Mouse (Mus musculus) retina, embryonic 14.5 days (tissue): ENCODE results near the gene Dnm3.

Experiments
- DNase-seq: peaks from one replicate; pipeline ENCODE4 v3.0.0-alpha.2; 2015; ENCODE audit warnings: low spot score

The Dnm3 gene

DNA sequence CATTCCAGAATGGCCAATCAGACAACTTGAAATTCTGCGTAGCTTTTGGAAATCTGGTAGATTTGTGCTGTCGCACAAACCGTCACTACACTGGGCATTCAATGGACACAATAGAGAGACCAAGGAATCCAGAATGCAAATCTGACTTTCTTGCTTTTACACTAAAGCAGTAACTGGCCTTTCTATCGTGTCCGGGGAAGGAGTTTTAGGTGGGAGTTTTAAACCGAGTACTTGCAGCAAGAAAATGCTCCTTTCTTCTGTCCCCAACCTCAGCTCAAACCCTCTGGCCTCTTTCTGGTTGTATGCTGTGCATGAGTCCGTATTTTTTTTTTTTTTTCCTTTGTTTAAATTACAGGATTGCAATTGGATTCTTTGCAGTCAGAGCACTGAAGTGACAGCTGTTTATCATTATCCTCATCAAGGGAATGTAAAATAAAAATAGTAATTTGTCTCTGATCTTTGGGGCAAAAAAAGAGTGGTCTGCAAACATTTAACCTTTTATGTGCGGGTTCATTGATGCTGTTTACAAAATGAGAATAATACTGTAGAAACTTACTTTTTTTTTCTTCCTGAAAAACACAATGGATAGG is 454.1 kb downstream of the Dnm3 start:
- no peak for DNase-seq

DNA sequence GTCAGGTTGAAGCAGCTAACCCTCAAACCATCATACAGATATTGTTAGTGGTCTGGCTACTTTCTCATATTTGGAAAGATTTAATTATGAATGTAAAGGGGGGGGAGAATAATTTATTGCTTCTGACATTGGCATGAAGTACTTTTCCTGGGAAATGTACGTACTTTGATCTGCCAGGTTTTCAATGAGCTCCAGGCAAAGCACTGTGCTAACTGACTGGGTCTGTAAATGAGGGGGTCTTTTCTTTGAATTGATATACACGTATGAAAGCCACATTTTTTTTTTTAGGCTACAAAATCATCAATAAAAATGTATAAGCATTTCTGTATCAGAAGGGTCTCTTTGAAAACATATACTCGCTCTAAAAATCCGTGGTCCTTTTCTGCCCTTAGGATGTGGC is 457.1 kb downstream of the Dnm3 start:
- no peak for DNase-seq

DNA sequence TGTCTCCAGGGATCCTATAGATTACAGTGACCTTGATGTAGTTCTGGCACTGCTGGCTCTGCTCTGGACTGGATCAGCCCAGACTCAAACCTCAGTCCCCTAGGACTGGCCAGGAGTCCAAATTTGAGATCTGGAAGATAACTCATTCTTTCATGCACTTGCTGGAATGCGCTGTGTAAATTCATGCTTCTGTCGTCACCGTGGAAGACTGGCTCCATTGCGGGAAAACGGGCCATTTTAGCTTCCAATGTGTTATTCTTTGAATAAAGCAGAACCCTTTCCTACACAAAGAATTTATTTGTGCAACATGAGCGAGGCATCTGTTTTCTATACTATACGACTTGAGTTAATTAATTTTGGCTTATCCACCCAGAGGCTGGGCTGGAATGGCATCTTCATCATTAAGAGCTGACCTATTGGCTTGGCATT is 457.5 kb downstream of the Dnm3 start:
- DNase-seq, result no peak

DNA sequence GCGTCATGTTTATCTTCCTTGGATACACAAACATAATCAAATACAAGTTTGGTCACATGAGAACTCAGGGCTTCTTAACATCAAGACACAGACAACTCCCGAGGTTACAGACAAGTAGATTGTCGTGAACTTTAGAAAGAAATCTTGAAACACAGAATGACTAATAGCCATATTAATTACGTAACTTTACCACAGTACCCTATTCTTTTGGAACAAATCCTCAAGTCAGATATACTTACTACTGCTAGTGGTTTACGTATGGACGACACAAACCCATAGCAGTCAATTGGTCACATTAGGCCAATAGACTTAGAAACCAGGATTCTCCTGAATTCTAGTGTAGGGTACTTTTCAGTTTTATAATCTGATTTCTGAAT is 459.2 kb downstream of the Dnm3 start:
- DNase-seq, result no peak

DNA sequence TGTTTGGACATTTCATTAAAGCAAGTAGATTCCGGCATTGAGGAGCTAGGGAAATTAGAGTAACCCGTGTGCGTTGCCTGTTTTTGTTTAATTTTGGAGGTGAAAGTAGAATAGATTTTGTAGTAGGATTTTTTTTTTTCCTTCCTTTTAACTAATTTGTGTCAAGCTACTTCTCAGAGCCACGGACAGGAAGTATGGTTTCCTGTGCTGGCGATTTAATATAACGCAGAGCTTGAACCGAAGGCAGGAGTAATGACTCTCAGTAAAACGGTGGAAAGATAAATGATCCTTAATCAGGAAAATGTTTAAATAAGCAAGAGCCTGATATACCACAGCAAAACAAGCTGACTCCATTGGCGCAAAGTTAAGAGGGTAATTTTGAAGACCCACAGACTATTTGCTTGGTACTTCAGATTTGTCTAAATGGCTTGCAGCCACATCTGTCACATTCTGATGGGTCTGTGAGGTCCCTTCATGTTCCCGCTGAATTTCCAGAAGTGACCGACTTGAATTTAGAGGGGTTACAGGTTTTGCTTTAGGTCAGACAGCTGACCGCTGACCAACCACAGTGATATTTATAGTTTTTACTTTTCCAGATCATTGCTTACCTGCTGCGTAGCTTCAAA is 459.7 kb downstream of the Dnm3 start:
- DNase-seq, result no peak

DNA sequence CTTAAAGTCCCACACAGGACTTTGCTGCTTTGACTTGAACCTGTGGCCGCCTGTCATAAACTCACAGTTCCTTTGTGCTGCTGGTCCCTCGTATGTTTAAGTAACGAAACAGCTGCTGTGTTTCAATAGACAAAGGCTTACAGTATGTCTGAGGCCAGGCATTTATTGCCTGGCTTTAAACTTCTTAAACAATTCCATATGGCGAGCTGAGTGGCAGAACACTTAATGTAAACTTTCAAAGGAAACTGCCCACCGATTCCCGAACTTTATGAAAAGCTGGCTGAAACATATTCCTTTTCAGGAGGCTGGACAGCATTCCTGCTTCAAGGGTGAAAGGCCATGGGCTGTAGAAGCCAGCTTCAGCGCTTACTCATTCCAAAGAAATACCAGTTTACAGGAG is 460.9 kb downstream of the Dnm3 start:
- no peak for DNase-seq

DNA sequence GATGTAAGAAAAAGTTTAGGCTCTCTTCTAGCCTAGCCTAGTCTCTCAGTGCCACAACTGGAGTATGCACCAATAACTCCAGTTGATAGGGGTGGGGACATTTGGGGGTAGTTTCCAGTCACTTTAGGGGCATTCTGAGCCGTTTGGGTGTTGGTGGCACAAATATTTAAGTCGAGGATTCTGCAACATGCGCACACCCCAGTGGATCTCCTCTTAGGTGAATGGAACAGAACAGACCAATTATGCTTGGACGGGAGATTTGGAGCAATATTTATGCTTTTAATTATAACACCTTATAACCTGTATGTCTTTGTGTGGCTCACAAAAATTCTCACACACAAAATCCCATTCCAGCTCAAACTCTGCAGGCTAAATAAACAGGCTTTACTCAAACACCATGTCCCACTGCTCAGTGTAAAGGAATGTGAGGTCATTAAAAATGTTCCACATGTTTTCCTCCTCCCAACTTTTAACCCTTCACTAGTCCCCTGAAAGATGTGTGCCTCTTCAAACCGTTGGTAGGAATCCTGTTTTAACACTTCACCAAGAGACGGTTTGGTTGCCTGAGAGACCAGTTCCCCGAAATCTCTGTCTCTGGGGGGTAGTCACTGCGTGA is 462.5 kb downstream of the Dnm3 start:
- DNase-seq, result no peak

DNA sequence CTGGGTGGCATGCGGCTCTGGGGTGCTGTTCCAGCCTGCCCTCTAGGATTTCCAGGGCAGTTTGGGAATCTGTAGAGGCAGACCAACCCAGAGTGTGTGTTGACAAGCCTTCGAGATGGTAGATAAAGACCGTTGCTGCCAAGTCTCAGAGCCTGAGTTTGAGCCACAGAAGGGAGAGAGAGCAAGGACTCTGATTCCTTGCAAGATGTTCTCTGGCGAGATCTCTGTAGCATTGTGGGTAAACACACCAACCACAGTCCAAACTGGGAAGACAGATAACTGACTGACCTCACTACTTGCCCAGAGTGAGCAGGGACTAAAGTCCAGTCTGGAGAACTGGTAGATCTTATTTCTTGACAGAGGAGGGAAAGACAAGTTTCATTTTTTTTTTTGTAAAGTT is 464.3 kb downstream of the Dnm3 start:
- DNase-seq, result no peak

DNA sequence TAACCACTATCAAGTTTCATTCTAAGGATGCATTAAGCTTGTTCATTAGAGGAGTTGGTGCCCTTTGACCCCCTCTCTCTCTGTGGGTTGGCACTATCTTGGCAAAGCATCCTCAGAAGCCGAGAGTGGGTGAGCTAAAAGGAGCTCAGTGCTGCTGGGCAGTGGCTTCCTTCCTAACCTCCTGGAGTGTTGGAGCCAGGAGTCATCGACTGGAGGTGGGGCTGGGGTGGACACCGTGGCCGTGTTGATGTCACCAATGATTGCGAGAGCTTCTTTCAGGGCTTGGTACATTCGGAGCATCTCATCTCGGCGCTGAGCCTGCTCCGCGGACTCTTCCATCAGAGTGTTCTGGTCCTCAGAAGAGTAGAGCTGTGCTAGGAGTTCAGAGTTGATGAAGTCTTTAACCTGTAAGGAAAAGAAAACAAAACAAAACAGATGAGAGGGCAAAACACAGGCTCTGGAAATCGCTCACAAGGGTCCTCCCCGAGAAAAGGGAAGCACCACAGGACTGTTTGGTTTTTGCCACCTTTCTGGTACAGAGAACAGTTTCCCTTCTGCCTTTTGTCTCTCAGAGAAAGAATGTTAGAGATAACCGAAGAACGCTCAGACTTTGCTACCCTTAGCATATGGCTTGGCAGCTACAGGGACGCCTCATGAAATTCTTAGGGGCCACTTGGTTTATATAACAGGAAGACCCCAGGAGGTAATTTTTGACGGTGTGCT is 466.1 kb downstream of the Dnm3 start:
- no peak for DNase-seq

DNA sequence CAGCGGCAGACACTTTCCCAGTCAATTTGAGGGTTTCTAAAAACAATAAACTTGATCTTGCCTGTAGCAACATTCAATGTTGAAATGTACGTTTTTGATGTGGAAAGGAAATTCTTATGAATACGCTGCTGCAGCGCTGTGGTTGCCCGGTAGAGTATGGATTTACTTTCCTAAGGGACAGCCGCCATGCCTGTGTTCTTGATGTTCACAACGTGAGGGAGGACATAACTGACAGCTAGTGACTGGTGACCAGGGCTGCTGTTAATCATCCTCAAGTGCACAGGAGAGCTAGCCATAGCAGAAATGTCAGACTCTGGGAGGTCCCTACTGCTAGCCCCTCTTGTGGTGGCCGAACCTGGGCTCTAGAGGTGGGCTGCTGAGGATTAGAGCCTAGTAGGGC is 468.7 kb downstream of the Dnm3 start:
- DNase-seq, result no peak

DNA sequence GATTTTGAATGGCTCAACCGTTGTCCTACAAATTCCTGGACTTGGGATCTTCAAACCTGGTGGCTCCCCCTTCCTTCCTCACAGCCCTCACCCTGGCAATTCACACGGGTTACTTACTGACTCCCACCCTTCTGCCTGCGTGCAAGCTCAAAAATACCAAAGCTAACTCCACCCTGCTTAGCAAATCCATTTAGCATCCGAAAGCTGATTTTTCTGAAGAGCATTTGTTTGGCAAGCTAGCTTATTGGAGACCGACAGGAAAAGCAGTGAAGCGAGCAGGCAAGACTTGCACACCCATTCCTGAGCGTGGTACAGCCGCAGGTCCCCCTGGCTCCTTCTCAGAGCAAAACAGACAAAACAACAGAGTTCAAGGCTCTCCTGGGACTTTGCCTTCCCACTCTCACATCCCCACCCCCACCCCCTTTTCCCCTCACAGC is 469.2 kb downstream of the Dnm3 start:
- no peak for DNase-seq

DNA sequence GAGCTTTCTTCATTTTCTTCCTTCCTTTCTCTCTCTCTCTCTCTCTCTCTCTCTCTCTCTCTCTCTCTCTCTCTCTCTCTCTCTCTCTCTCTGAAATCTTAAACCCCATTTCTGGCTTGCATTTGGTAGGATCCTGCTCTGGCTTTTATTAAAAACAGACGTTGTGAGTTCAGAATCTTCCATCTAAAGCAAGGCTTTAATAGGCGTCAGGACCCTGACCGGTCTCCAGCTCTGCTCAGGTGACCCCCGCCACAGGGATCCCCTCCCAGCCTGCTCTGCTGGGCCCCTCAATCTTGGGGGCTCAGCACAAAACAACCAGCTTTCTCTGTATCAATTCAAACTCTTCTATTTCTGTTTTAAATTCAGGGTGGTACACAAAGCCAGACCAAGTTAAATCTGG is 469.6 kb downstream of the Dnm3 start:
- DNase-seq, result no peak

DNA sequence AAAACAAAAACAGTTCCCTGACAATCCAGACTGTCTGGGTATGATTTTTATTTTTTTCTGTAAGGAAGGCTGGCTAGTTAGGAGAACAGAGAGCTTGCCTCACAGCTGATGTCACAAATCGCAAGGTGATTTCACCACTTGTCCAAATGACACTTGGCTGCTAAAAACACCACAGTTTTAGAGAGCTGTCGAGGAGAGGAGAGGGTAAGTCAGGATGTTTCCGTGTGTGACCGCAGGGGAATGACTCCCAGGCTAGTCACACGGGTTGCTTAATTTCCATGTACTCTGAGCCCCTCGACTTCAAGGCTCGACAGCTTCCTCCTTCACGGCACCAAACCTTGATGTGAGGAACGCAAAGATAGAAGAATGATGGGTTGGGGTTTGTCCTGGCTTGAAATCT is 471.7 kb downstream of the Dnm3 start:
- DNase-seq, result no peak

DNA sequence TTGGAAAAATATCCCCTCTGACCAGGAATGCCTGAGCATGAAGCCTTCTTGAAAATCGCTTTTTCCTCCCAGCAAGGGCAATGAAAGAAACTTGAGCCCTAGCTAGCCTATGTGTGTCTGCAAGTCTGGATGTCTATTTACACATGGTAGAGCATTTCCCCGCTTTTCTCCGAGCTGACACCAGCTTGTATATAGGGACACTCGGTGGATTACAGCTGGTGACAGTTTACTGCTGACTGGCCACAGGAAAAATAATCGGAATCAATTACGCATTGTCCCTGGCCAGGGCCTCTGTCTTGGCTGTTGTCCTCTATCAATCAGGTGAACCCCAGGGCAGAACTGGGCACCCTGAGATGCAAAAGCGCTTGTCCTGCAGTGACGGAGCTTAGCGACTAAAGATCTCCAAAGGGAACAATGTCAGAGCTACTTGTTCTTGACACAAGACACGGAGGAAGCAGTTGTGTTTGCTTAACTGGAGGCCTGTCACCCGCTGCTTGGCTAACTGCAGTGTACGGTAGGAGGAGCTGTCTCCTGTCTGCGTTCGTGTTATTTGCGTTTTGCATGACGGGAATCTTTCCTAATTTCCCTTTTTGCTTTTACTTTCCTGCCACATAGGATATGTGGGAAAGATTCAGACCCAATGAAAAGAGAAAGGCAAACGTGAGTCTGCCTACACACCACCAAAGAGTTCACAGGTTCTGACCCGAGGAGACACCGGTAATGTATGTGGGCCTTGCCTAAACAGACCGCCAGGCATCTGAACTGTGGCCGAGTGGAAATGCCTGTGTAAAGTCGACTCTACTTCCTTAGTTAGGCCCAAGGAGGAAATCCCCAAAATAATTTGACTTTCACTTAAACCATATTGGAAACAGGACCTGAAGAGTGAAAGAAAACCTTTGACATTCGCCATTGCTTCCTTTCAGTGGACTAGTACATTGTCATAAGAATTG is 472.7 kb downstream of the Dnm3 start:
- DNase-seq, result peak; percentile 51

DNA sequence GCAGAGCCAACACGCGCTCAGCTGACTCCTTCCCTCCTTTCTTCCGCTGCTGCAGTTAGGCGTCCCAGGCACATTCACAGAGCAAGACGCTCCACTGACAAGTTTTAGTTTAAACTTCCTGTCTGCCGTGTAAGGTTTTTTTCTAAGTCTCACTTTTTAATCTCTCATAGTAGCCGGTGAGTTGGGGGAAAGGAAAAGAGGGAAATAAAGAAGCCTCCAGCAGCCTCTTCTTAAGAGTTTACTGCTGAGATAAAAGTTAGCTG is 473.4 kb downstream of the Dnm3 start:
- no peak for DNase-seq

DNA sequence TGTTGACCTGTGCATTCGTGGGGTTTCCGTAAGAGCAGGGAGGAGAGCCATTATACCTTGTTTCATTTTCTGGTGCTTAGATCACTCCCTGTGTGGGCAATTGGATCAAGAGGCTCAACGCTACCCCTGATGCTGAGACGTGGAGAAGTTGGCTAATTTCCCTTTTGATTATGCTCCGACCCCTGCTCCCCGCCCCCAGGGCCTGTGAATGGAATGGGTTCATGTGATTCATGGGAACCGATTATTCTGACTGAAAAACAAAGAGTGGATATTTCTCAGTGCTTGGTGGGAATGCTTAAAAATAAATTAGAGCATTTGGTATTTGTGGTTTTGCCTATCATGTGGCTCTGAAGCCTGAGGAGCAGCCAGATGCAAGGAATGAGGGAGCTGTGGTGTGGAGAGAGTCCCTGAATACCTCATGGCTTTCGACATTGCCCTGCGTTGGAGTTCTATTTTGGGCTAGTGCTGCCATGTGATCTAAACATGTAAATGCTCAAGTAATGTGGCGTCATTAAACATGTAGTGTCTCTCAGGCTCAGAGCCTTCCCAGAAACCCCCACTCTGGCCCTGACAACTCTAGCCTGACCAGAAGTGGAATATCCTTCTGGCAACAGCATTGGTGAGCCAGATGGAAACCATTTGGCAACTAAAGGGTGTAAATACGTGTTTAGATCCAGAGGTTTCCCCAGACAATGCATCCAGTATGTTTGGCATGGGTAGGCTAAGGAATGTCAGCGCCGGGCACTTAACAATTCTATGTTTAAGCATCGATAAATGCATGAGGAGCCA is 473.9 kb downstream of the Dnm3 start:
- DNase-seq, result peak; percentile 23

DNA sequence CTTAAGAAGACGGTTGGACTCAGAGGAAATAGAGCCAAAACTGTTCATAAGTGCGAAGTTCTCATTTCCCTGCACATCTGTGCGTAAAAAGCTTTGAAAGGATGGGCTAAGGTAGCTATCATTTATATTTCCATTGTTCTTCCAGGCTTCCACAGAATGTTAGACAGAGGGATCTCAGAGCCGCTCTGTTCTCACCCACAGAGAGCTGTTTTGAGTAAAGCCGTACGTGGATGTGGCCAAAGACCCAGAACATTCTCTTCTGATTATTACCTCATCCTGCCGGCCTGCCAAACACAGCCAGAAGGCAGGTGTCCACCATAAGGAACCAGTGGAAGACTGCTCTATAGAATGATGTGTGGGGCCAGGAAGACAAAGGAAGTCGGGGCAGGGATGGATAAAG is 476.5 kb downstream of the Dnm3 start:
- no peak for DNase-seq

DNA sequence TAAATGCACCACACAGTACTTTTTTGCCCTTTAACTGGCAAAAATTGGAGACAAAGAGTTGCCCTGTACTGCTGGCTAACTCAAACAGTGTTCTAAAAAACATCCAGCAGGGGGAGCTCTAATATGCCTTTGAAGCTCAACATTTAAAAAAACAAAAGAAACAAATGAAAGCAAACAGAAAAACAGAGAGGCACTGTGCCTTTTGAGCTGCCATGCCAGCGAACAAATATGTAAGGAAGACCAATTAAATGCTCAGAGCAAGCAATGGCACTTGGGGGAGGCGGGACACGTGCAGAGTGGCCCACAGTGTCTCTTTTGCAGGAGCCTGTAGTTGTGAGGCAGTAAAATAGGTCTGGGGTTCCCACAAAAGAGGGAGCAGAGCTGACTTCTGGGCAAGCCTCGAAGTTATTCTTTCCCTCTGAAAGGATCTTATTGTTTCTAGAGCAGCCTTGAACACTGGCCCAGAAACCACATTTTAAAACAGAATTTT is 477.9 kb downstream of the Dnm3 start:
- DNase-seq, result peak; percentile 91

DNA sequence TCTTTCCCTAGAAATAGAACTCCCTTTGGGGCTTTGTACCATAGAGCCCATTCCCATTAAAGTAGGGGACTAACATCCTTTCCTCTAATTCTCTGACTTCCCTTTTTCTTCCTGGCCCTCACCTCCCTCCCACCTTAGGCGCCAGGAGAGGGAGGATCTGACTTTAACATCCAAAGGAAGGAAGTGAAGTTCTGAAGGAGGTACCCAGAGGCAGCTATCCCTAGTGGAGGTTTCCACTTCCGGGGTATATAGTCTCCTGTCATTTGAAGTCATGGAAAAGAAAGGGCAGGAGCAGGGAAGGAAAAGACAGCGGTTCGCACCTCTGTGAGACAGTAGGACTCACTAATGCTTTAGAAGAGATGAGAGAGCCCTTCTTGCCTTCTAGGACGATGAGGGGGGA is 478.5 kb downstream of the Dnm3 start:
- DNase-seq, result no peak

DNA sequence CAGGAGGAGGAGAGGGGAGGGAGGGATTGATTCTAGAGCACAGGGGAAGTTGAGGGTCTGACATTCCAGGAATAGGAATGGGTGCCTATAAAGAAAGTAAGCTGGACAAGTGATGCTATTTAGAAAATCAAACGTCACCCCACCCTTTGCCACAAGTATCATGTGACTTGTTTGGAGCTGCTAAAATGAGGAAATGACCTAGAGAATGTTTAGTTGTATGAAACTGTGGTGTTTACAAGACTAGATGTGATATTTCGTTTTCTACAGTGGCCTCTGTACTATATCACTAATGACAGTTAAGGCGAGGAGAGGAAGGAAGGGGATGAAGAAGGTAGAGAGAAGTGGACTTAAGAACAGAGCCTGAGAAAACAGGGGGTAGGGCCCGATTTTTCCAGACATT is 479.1 kb downstream of the Dnm3 start:
- DNase-seq, result no peak

DNA sequence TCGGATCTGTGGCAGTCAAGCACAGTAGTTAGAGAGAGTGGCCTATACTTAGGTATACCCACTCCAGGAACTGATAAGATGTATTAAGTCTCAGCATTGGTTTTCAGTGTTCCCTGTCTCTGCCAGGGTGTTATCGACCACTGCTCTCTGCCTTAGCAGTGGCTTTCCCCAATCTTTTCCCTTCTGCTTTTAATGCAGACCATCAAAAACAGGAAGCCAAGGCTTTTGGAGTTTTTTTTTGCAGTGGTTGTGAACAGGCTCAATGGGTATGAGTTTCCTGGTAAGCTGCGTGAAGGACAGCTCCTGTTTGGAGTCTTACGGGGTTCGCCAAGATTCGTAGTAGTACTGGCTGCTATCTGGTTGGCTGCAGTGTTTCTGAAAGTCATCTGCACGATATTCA is 485.4 kb downstream of the Dnm3 start:
- DNase-seq, result no peak
